8 mouse cellular contexts compared by ENCODE assay signal in the genomic region with DNA sequence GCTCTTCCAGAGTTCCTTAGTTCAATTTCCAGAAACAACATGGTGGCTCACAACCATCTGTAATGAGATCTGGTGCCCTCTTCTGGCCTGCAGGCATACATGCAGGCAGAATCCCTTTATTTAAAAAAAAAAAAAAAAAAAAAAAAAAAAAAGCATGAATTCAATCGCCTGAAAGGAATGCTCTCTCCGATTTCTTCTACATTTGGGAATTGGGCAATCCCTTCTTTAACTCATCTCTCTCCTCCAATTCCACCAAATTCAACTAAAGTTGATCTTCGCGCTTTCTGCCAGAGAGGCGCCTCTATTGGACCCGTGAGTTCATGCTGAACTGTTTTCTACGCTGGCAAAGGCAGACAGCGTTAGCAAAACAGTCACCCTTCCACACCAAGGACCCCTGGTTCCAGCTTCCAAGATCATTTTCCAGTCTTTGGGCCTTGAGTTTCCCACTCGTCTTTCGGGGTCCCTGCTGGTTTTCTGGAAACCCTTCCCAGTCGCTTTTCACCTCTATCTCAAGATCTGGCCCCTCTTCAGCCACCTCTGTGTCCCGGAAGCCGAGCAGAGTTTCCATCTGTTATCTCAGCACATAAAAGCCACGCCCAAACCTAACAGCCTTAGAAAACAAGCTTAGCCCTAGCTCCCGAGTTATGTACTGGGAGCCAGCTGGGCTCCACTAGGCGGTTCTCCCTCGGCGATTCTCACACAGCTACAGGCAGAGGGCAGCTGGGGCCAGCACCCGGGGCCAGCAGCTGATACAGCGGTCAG. TPM values are rescaled to one million over a fixed set of nuclear protein-coding genes. Genes with fewer than 3 reads are reported as not detected.
DNase-seq lines count a peak whose midpoint lies in the region; ATAC-seq and TF ChIP-seq lines count a peak whose summit lies in the region.

No protein-coding gene starts in this region.

- H3K9me3 ChIP-seq in lung, postnatal 0 days (ENCODE audit: low read length), result no peaks in the 10 kb centered on the region

- no peak for DNase-seq in cerebellum, adult 2 months
- DNase-seq in cerebellum, adult 18-20 months, result no peak
- peak; percentile 69 for DNase-seq in embryo, embryonic 11 days
- peak; percentile 53 for DNase-seq in heart, adult 8-10 months (ENCODE audit: low spot score)
- peak; percentile 55 for DNase-seq in kidney, adult 2 months
- DNase-seq in lung, postnatal 0 days (ENCODE audit: low spot score), result peak; percentile 86
- DNase-seq in retina, embryonic 14.5 days (ENCODE audit: low spot score), result peak; percentile 65
- DNase-seq in testis, postnatal 10 days (ENCODE audit: low spot score), result no peak

- H3K27me3 ChIP-seq in cerebellum, adult 2 months (ENCODE audit: control insufficient read depth, insufficient read depth, low read length), result no peaks in the 10 kb centered on the region
- no peaks in the 10 kb centered on the region for H3K27me3 ChIP-seq in kidney, adult 2 months (replicated peaks; ENCODE audit: control insufficient read depth, insufficient read depth, low read length)
- H3K27me3 ChIP-seq in lung, postnatal 0 days (replicated peaks; ENCODE audit: insufficient read depth, low read length), result no peaks in the 10 kb centered on the region

- peak; percentile 12; the same call in 1 of the 2 replicates for TF ChIP-seq EP300 in lung, postnatal 0 days (IDR thresholded peaks at IDR 0.05)

- 6% methylated on average over 20 of the region's 20 CpGs for WGBS in cerebellum, adult 2 months
- WGBS in kidney, adult 2 months, result 8% methylated on average over 20 of the region's 20 CpGs
- 5% methylated on average over 20 of the region's 20 CpGs for WGBS in lung, postnatal 0 days

- TF ChIP-seq CTCF in cerebellum, adult 2 months (IDR thresholded peaks at IDR 0.05; ENCODE audit: borderline replicate concordance, insufficient read depth, low read depth, low read length), result peak; percentile 32; the same call in 1 of the 2 replicates
- peak; percentile 40 for TF ChIP-seq CTCF in kidney, adult 2 months (conservative IDR thresholded peaks at IDR 0.05; ENCODE audit: insufficient read depth, insufficient read length, low read depth, low read length)
- peak; percentile 63 for TF ChIP-seq CTCF in lung, postnatal 0 days (IDR thresholded peaks at IDR 0.05)

- no peak for TF ChIP-seq POLR2A in cerebellum, adult 2 months (IDR thresholded peaks at IDR 0.05; ENCODE audit: borderline replicate concordance, insufficient read depth, low read length)
- no peak for TF ChIP-seq POLR2A in kidney, adult 2 months (IDR thresholded peaks at IDR 0.05; ENCODE audit: low read depth, low read length)

- H3K9ac ChIP-seq in lung, postnatal 0 days (replicated peaks; ENCODE audit: low read depth), result peak overlapping the region; percentile 20

- no peak overlapping the region for H3K27ac ChIP-seq in cerebellum, adult 2 months (ENCODE audit: insufficient read depth, low read length)
- peak overlapping the region; percentile 41 for H3K27ac ChIP-seq in kidney, adult 2 months (ENCODE audit: insufficient read depth, low read depth, low read length)
- H3K27ac ChIP-seq in lung, postnatal 0 days (ENCODE audit: low read length), result peak overlapping the region; percentile 82

- H3K4me1 ChIP-seq in cerebellum, adult 2 months (ENCODE audit: control insufficient read depth, insufficient read depth, low read length), result no peaks in the 10 kb centered on the region; the same call in 1 of the 2 replicates
- no peaks in the 10 kb centered on the region; the same call in 1 of the 2 replicates for H3K4me1 ChIP-seq in kidney, adult 2 months (ENCODE audit: control insufficient read depth, insufficient read depth, low read length)
- no peaks in the 10 kb centered on the region for H3K4me1 ChIP-seq in lung, postnatal 0 days (ENCODE audit: insufficient read depth, low read depth, low read length)

- peak; percentile 88 for ATAC-seq in lung, postnatal 0 days

- H3K4me3 ChIP-seq in cerebellum, adult 2 months (replicated peaks; ENCODE audit: insufficient read depth, low read depth, low read length), result peak overlapping the region; percentile 53
- H3K4me3 ChIP-seq in kidney, adult 2 months (ENCODE audit: insufficient read depth, low read depth, low read length), result peak overlapping the region; percentile 5
- peak overlapping the region; percentile 36 for H3K4me3 ChIP-seq in lung, postnatal 0 days (ENCODE audit: low read depth, low read length)

- H3K4me2 ChIP-seq in lung, postnatal 0 days (replicated peaks; ENCODE audit: low read depth, low read length), result peak overlapping the region; percentile 54

- H3K36me3 ChIP-seq in kidney, adult 2 months (ENCODE audit: control insufficient read depth, insufficient read depth, low read length), result no peaks in the 10 kb centered on the region
- peaks cover 7% of the 10 kb centered on the region; the same call in 1 of the 2 replicates for H3K36me3 ChIP-seq in lung, postnatal 0 days (ENCODE audit: insufficient read depth, low read length)

RNA-seq across cellular contexts. Expression of a gene that starts 18.2 kb away (rescaled TPM):
- polyA plus RNA-seq in cerebellum, adult 2 months (2012; rRNA removed), result 62.9 and 64.4 TPM in 2 replicates
- 10 to 100 TPM; 42.7 to 52.9 (median 47.6) TPM for total RNA-seq in heart, adult 8-10 months (2022)
- 34.1 and 39.8 TPM in 2 replicates for polyA plus RNA-seq in kidney, adult 2 months (2012; rRNA removed)
- polyA plus RNA-seq in lung, postnatal 0 days (2015; fragmentation: Nextera tagmentation; extraction: Ambion mirVana), result 236 and 244 TPM in 2 replicates

RNA-seq across cellular contexts. Expression of a gene that starts 39.2 kb away (rescaled TPM):
- polyA plus RNA-seq in cerebellum, adult 2 months (2012; rRNA removed), result 913 and 926 TPM in 2 replicates
- 100 to 1,000 TPM; 346 to 409 (median 368) TPM for total RNA-seq in heart, adult 8-10 months (2022)
- 1,334 and 1,388 TPM in 2 replicates for polyA plus RNA-seq in kidney, adult 2 months (2012; rRNA removed)
- 771 and 839 TPM in 2 replicates for polyA plus RNA-seq in lung, postnatal 0 days (2015; fragmentation: Nextera tagmentation; extraction: Ambion mirVana)

Comparison
In these comparisons a context has a peak if more than half of its experiments do, and no peak if none do; other contexts are left out.
1. DNase-seq: peak in embryo, embryonic 11 days (single experiment), heart, adult 8-10 months (single experiment), kidney, adult 2 months (single experiment), lung, postnatal 0 days (single experiment) and retina, embryonic 14.5 days (single experiment); none in cerebellum, adult 2 months (0 of 2), cerebellum, adult 18-20 months (0 of 2) and testis, postnatal 10 days (single experiment).
2. Peak in every context shown above with its lines, with median percentiles within 50 percentile points of each other: H3K4me3 ChIP-seq and CTCF ChIP-seq.